Mouse (Mus musculus): ENCODE data around the gene Cobll1.
"Not testable (repeated sequence)": the region's sequence is repeated elsewhere in the genome, so short reads cannot be mapped to it uniquely, and the experiment has no call there.

The Cobll1 gene

DNA sequence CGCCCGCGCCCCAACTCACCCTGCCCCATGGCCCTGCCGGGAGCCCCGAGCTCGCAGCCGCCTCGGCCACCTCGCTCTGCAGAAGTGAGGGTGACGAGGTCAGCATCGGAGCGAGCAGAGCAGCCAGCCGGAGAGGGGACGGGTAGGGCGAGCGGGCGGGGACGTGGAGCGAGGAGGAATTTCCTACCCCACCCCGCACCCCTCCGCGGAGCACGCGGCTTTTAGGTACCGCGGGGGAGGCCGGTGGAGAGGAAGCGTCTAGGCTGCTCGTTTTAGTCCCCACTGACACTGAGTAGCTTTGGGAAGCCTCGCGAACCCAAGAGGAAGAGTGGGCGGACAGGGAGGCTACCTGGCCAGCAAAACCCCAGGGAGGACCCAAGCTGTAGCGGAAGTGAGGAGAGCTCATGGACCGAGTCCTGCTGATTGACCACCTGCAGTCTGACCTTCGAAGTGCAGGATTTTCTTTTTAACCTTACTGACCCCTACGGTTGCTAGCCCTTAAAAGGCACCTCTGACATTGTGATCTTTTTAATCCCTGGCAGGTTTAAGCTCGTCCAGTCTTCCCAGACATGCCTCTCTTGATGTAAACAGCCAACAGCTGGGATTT lies at the start of gene Cobll1:
TSS of gene Cobll1 (minus strand) at position 440 of the 607 bp plus-strand sequence.
- DNase-seq (ENCODE audit: low spot score): no peak

DNA sequence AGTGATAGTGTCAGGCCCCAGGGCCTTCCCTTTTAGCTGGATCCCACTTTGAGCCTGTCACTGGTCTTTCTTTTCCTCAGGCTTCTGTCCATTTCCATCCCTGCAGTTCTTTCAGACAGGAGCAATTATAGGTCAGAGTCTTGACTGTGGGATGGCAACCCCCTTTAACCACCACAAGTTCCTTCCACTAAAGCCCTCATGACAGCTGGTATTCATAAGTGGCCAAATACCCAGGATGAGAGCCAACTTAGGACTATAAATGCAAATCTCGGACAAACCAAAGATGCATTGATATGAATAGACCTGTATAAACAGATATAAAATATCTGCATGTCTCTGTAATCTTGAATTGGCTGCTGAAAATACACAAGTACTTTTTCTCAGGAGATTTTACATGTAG lies 49.5 kb upstream of the Cobll1 start:
- DNase-seq (ENCODE audit: low spot score): no peak

DNA sequence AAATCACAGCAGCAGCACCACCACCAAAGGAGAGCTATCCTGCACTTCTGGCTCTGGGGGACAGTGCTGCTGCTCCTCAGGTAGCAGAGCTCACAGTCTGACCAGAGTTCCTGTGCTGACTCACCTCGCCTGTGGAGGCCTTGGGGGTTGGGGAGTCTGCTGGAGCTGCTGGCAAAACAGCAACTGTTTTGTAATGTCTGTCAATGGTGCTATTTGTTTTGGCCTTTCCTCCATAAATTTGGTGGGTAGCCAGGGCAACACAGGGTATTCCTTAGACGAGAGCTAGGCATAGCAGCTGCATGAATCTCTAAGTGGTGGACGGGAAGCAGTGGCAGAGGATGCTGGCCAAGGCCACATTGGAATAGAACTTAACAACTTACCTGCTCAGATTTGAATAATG lies 46.2 kb upstream of the Cobll1 start:
- DNase-seq (ENCODE audit: low spot score): peak; percentile 2

DNA sequence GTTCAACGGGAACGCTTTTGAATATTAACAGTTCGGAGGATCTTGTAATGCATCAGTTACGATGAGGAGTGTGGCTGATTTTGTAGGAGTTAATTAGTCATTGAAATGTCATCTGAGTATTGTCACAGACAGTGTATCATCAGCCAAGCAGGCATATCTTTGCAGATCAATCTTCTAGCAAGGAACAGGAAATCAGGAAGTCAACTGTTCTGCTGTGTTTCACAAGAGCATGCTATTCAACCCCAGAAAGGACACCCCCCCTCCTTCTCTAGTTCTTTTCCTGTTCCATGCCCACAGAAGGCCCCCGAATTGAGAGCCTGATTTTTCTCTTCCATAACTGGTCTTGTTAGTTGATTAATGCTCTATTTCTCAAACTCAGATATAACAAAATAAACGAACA lies 43.8 kb upstream of the Cobll1 start:
- no peak for DNase-seq (ENCODE audit: low spot score)

DNA sequence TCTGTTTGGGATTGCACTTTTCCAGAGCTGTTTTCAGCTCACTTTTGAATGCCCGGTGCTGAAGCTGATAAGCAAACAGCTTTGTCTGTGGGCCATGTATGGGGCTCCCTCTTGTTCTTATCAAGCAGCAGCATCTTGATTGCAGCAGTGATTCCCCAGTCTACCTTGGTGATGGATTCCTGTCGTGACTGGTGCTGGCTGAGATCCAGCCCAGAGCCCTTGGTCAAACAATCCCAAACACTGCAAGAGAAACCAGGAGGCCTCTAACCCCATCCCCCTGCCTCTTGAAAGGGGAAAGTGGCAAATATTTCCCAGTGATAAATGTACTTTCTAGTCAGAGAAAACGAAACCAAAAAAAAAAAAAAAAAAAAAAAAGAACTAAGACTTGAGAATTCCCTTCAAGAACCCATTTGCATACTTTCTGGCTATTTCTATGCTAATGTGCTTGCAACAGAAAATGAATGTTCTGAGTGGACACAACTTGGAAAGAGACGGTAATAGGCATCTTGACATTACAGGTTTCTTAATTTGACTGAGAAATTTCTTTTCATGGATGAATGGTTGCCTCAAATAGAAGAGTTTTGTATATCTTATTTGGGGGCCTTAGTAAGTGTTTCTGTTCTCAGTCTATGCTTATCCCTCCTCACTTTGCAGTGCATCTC lies 40.0 kb upstream of the Cobll1 start:
- DNase-seq (ENCODE audit: low spot score): no peak

DNA sequence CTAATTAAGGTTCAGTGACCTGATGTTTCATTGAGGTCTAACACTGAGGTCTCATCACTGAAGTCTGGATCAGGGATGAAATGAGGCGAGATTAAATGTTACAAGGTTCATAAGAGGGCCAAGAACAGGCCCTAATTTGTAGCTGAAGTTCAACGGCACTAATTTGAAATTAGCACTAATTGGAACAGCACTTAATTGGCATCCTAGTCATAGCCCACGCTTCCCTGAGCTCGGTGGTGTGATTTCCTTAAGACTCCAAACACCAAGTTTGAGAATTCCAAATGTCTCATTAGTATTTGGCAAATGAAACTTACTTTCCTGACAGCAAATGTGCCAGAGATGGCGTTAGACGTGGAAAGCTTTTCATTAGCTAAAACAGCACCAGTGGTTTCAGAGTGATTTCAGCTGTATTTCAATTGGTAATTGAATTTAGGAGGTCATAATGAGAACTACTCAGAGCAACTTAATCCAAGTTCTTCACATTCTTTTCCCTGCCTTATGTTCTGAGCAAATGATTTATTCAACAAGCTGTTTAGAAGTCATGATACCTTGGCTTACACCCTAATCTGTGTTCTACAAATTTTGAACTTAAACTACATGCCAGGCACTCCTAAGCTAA lies 36.3 kb upstream of the Cobll1 start:
- DNase-seq (ENCODE audit: low spot score): peak; percentile 2

DNA sequence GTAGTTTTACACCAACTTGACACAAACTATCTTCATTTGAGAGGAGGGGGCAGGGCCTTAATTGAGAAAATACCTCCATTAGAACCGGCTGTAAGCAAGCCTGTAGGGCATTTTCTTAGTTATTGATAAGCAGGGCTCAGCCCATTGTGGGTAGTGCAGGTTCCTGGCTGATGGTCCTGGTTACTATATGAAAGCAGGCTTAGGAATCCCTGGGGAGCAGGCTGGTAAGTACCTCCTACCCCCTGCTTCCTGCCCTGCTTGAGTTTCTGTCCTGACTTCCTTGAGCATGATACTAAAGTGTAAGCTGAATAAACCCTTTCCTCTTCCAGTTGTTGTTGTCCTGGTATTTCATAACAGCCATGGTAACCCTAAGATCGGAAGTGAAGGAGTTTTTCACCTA lies 34.7 kb upstream of the Cobll1 start:
- no peak for DNase-seq (ENCODE audit: low spot score)

DNA sequence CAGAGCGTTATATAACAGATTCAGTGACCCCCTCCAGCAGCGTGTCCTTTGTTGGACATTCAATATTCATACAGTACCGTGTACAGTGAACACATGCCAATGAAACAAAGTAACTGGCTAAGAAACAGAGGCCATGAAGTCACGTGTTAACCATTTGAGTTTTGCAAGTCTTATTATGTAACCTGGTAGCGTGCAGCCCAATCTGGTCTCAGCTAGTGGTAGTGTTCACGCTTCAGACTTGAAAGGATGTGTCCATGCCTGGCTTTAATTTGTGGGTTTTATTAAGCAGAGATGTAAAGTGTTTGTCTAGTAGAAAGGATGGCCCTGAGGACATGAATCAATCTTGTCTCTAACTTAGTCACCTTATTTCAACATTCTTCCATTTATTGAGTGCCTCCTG lies 29.5 kb upstream of the Cobll1 start:
- no peak for DNase-seq (ENCODE audit: low spot score)

DNA sequence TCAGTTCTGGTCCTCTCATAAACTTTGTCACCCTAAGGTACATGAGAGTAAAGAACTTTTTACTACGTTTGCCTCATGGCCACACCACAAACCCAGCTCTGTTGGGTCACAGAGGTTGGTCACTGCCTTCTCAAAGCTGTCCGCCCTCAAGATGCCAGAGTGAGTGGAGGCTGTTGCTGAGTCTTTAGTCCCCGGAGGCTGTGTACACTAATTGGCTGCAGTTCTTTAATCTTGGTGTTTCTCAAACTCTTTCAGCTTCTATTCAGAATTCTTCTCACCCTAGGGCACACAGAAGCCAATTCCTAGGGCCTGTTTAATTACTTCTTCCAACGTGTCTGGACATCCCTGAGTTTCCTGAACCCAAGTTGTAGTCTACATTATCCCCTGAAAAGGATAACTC lies 28.6 kb upstream of the Cobll1 start:
- no peak for DNase-seq (ENCODE audit: low spot score)

DNA sequence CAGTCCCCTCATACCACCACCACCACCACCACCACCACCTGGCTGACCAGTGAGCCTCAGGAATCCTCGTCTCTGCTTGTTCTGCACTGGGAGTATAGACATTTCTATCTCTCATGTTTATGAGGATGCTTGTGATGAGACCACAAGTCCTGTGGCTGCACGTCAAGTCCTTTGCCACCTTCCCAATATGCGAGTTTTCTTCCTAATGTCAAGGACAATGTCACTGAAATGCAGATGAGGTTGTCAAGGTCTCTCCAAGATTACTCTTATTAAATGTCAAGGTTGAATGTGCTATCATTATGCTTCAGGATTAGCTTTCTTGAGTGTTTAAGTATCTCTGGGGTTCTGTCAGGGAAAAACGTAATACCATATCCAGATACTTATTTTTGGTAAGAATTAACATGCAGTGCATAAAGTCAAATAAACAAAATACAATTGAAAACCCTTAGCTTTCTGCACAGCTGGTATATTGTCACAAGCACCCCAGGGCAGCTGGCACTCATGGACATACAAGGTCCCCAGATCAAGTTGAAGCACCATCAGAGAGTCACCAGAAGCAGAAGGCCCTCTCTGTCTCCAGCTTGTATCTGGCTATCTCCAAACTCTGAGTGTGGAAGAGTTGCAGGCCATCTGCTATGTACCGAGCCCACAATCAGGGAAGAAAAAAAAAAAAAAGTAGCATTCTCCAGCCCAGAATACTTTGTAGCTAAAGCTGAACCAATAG lies 27.5 kb upstream of the Cobll1 start:
- no peak for DNase-seq (ENCODE audit: low spot score)

DNA sequence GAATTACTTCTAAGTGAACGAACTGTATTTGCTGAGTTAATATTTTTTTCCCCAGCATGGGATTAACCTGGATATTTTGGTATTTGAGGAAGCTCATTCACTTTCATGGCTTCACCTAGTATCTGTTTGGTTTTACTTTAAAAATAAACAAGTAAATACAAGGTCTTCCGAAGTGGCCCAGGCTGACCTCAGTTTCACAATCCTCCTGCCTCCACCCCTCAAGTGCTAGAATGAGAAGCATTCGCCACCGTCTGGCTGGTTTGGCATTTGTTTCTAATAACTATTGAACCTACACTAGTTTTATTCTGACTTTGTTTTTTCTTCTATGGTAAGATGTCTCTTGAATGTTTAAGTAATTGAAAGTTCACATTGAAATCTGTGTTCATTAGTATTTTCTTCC lies 23.0 kb upstream of the Cobll1 start:
- no peak for DNase-seq (ENCODE audit: low spot score)

DNA sequence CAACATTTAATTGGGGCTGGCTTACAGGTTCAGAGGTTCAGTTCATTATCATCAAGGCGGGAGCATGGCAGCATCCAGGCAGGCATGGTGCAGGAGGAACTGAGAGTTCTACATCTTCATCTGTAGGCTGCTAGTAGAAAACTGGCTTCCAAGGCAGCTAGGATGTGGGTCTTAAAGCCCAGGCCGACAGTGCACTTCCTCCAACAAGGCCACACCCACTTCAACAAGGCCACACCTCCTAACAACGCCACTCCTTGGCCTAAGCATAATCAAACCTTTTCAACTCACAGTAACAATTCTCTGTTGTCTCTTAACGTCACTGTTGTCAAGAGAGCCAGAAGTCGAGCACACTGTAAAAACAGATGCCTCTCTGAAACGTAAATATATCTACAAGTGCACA lies 21.6 kb upstream of the Cobll1 start:
- DNase-seq (ENCODE audit: low spot score): not testable (repeated sequence)

DNA sequence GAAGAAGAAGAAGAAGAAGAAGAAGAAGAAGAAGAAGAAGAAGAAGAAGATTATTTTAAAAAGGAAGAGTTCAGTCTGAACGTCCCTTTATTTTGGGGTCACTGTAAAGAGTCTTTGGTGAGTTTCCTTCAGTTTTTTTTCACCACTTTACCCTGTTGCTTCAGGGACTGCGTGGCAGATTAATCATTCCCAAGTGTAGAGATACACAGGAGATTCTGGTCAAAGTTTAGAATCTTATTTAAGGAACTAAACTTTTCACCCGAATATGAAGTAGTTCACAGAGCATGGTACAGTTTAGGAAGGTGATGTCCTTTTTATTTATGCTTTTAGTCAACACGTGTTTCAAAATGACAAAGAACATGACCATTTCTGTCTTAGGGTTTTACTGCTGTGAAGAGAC lies 21.2 kb upstream of the Cobll1 start:
- DNase-seq (ENCODE audit: low spot score): no peak

DNA sequence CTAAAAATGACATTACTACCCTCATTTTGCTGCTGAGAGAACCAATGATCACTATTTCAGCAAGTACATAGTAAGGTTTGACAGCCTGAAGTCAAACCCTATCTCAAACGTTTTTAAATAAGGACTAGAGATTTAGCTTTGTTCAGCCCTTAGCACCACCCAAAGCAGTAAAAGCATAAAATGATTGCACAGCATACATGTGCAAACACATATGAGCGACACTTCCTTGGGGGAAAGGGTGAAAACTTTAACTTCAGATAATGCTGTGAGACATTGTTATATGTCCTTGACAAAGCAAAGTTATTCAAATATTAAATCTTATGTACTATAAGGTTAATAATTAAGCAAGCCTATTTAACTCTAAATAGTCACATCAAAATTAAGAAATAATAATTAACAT lies 18.2 kb upstream of the Cobll1 start:
- DNase-seq (ENCODE audit: low spot score): no peak

DNA sequence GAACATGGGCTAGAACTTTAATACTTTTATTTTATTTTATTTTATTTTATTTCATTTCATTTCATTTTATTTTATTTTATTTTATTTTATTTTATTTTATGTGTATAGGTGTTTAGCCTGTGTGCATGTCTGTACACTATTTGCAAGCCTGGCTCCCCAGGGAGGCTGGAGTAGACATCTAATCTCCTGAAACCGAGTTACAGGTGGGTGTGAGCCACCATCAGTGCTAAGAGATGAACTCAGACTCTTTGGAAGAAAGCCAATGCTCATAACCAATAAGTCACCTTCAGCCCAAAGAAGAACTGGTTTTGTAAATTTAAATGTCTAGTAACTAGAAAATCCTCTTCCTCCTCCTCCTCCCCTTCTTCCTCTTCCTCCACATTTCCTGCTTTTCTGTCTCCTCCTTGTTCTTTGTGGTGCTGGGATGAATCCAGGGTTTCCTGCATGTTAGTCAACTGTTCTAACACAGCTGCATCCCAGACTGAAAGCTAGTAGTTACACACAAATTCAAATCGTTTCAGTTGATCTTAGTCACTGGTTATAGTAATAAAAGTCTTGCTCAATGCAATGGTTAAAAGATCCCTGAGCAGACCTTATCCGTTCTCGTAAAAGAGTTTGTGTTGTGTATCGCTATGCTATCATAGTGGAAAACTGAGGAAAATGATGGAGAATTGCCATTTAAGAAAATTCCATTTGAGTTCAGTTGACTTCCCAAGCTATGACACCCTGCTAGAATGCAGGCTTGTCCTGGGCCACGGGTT lies 17.5 kb upstream of the Cobll1 start:
- DNase-seq (ENCODE audit: low spot score): no peak

DNA sequence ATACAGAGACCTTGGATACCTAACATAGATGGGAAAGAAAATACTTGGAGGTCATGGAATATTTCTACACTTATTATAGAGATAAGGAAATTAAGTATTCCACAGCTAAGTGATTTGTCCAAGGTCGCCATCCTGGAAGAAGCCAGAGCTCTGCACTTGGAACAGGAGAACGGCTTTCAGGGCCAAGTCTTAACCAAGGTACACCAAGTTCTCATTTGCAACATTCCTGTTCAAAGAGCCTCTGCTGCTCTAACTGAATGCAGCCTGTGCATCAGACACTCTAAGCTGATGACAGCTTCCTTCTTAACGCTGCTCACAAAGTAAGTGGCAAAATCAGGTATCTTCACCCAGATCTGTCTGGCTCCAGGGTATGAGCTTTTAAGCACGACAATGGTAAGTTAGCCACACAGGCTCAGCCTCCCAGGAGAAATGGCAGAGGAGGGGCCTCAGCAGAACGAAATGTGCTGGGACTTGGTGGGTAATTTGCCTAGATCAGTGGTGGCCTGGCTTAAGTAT lies 11.4 kb upstream of the Cobll1 start:
- no peak for DNase-seq (ENCODE audit: low spot score)

DNA sequence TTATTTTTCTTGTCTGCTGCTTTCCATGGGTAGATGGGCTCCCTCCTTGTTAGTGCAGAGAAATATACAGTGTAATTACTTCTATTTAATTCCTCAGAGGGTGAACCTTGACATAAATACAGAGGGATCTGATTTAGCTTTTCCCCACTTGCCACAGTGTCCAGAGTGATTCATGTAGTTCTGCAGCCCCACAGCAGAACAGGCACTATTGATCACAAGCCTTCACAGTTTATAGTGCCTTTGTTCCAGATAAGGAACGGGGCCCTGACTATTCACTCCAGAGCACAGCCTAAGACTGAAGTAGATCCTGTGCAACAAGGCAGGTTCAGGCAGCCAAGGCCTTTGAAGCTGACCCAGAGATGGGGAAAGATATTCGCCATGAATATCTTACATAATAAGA lies 10.4 kb upstream of the Cobll1 start:
- no peak for DNase-seq (ENCODE audit: low spot score)

DNA sequence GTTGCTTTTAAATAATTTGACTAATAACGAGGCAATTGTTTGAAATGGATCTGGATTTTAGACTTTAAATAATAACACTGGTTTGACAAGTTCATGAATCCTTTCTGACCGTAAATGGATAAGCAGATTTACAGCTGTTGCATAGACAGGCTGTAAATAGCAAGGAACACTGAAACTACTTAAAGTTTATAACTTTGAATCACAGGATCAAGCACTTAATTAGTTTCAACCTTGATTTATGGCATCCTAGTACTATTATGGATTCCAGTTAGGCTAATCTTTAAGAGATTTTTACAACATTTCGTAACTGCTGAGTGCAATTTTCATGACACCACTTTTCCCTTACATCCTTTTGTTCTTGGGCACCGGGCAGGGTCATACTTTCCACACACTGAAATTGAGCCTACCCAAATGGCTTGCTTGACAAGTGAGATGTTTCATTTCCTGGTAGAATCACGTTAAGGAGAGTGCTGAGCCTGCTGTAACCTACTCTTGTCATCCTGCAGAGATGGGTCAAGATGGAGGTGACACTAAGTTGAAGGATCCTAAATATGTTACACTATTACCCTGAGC lies 1.1 kb upstream of the Cobll1 start:
- DNase-seq (ENCODE audit: low spot score): no peak

DNA sequence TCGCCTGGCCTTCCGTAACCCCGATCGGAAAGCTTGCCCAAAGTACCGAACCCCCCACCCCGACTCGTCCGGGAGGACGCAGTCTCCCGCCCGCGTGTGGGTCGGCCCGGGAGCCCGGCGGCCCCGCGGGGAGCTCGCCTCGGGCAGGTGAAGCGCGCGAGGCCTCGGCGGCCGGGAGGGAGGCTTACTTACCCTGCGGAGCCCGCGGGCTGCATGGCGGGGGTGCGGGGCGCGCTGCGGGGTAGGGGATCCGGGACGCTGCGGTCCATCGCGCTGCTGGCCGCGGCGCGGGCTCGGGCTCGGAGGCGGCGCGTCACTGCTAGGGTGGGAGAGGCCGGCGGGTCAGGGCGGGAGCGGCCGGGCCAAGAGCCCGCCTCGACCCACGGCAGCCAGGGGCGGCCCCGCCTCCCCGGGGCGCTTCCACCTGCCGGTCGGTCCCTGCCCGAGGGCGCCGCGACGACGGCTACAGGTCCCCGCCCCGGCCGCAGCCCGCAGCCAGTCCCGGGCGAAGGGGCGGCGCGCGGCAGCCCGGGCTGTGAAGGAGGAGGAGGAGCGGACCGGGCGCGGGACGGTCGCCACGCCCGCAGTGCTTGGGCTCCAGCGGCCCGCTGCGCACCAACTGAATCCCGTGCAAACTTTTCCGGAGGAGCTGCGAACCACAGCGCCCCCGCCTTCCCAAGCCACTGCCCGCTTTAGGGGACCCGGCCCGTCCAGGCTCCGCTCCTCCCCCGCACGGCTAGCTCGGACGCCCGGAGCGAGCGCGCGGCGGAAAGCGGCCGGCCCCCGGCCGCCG lies 836 bp downstream of the Cobll1 start:
- DNase-seq (ENCODE audit: low spot score): peak; percentile 7

DNA sequence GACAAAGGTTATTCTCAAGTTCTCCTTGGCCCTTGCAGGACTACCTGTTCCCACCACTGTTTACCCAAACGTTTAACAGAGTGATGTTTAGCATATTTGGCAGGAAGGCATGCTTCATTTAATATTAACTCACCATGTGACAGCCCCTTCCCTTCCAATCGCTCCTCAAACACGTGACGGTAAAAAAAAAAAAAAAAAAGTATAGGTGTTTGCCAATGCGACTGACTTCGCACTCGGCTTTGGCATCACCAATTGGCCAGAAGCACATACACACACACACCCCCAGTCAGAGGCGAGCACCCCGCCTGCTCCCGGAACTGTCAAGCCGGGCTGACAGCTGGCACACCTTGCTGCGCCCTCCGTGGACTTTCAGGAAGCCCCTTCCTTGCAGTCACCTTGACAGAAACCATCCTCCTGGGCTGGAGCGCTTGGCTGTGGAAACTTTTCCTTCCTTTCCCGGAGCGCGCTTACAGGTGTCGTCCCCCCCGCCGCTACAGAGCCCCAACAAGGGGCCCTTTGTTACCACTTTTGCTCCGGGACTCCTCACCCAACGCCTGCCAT lies 1.5 kb downstream of the Cobll1 start:
- DNase-seq (ENCODE audit: low spot score): no peak

DNA sequence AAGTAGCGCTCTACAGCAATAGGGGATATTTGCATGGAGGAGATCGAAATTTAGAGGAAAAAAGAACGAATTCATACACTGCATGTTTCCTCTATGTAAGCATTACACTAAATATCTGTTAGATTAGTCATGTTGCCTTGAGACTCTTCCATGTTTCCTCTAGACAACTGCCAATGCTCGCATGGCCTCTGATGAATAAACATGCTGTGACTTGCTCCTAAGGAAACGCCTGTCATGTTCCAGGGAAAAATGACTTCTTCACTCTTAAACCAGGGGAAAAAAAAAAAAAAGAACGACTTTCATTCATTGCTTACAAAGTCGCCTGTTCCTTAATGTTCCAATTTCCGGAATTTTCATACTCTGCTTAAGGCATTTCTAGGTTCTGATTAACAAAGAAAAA lies 2.1 kb downstream of the Cobll1 start:
- no peak for DNase-seq (ENCODE audit: low spot score)

Data from left cerebral cortex, adult 11 months (tissue).